Mouse (Mus musculus) urinary bladder, postnatal 25 days (tissue): ENCODE results near the gene Zfp668.
"Not testable (repeated sequence)": the region's sequence is repeated elsewhere in the genome, so short reads cannot be mapped to it uniquely, and the experiment has no call there.

Experiments used
- DNase-seq: peaks from one replicate; pipeline ENCODE4 v3.0.0; 2022; ENCODE audit warnings: low spot score

Gene Zfp668

DNA sequence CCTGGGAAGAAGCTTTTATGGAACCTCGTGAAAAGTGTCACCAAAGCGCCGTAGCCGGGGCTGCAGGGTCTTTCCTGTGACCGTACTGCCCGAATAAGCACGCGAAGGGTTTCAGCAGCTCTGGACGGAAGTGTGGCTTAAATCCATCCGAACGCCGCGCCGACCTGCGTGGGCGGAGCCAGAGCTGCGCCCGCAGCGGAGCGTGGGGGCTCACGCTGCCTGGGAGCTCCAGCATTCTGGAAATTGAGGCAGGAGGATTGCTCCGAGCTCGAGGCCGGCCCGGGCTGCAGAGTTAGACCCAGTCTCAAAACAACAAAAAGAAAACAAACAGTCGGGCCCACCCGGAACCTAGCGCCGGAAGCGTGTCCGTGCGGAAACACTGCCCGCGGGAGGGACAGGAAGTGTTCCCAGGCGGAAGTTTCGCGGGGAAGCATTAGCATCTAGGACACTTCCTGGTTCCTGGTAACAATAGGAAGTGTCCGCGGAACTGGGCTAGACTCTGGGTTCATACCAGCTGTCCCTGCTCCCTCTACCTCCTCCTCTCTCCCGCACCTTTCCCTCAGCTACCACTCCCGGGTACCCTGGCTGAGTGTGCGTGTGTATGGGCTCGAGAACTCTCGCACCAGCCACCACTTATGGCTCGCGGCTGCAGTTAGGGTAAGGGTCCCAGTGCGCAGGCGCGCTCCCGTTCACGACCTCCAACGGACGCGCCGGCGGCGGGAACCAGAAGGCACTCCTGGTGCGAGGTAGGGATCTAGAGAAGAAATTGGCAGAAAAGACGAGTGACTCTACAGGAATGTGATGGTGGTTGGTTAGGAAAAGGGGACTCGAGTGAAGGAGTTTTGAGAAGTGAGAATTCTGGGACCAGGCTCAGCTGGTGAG is at the start of gene Zfp668:
TSS of gene Zfp668 (minus strand) at position 362 of the 882 bp plus-strand sequence.
- peak; percentile 88 for DNase-seq

DNA sequence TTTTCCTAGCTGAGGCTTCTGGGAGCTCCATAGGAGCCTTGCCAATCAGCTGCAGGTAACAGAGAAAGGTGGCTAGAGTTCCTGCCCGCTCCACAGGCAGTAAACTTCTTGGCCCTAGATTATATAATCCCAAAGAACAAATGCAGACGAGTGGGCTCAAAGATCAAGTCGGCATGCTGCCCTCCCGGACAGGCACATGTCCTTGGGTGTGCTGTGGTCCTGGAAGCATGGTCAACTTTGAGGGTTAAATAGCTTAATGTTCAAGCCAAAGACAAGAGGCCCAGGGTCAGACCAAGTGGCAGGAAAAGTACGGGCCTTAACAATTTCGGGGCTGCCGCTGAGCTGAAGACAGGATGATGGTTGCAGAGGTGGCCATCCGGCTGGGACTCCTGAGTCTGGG is 49.4 kb upstream of the Zfp668 start:
- no peak for DNase-seq

DNA sequence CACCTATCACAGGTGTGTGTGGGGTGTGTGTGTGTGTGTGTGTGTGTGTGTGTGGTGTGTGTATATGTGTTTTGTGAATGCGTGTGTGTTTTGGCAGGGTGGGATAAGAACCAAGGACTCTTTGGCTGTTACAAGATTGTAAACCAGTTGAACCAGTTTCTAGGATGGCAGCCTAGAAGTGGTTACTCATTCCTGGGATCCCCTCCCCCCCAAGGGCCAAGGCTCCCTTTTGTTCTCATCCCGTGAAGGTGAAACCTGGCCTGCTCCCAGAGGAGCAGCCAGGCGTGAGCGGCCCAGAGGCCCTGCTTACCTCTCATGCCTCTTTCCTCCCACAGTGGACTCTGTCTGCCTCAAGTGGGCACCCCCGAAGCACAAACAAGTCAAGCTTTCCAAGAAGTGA is 48.6 kb upstream of the Zfp668 start:
- DNase-seq: no peak

DNA sequence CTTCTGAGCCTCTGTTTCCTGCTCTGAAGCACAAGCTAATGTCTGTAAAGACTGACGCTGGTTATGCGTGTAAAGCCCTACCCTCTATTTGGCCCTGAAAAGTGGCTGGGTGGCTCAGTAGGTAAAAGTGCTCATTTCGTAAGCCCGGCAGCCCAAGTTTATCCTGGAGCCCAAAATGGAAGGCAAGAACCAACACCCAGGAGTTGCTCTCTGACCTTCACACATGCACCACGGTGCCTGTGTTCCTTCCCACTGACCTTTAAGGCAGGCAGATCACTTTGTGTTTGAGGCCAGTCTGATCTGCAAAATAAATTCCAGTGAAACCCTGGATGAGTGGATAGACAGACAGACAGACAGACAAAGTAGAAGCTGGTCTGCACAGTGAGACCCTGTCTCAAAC is 47.1 kb upstream of the Zfp668 start:
- DNase-seq: no peak

DNA sequence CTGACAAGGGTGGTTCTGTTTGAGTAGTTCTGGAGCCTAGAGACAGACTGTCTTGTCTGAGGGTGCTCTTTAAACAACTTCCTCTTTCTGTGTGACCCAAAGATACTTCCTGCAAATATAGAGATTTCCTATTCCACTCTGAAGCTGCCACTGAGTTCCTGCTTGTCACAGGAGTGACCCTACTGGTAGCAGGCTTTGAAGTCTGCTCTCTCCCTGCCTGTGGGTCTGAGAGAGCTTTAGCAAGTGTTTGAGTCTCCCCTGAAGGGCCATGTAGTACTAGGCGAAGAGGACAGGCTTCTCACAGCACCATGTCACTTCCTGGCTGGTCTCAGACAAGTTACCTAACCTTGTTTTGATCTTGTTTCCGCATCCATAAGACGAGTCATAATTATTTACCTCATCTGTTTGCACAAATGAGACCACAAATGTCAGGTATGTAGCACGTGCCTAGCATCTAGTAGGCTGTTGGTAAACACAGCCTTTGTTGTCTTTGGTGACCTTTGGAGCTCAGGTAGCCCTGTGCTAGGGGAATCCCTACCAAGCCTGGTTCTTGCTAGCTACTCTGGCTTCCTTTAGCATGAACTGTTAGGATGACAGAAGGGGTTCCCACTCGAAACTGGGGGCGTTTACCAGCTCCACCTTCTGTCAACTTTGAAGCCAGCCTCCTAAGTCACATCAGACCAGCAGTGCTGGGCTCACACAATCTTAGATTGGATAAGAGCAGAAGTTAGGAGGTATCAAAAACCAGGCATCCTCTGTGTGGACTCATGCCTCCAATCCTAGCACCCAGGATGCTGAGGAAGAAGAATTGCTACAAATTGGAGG is 46.0 kb upstream of the Zfp668 start:
- DNase-seq: no peak

DNA sequence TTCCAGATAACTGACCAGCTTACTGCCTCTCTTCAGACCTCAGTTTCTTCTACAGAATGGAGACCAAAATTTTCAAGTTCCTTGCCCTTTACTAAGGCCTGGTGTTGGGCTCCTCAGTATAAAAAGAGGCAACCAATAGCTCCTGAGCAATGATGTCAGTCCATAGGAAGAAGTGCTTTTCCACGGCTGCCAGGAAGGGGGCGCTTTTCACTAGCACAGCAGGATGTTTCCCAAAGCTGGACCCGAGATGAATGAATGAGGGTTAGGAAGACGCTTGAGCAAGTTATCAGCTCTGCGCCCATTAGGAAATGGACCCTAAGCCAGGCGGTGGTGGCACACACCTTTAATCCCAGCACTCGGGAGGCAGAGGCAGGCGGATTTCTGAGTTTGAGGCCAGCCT is 44.9 kb upstream of the Zfp668 start:
- no peak for DNase-seq

DNA sequence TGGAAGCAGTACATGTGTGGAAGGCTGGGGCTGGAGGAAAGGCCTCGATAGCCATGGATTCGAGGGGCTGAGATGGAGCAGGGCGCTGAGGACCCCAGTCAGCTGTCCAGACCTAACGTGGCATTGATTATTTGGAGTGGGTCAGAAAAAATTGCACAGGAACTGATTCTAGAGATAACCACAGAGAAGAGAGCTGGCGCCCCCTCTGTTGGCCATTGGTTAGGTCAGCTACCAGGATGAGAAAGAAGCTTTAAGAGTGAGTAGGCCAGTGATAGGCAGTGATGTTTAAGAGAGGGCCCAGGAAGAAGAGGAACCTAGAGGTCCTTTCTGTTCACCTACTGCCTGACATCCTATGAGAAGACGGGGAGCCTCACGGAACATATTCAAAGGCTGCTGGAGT is 42.7 kb upstream of the Zfp668 start:
- no peak for DNase-seq

DNA sequence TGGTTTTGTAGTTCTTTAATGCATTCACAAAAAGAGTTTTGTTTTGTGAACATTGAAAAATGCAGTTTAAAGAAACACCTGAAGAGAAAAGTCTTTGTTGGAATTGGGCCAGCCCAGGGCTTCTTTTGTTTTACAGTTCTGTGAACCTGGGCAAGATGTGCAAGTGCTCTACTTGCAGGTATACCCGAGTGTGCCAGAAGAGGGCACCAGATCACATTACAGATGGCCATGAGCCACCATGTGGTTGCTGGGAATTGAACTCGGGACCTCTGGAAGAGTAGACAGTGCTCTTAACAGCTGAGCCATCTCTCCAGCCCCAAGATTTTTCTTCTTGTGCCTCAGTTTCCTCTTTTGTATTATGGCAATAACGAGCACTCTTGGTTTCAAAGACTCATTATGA is 41.6 kb upstream of the Zfp668 start:
- DNase-seq: no peak

DNA sequence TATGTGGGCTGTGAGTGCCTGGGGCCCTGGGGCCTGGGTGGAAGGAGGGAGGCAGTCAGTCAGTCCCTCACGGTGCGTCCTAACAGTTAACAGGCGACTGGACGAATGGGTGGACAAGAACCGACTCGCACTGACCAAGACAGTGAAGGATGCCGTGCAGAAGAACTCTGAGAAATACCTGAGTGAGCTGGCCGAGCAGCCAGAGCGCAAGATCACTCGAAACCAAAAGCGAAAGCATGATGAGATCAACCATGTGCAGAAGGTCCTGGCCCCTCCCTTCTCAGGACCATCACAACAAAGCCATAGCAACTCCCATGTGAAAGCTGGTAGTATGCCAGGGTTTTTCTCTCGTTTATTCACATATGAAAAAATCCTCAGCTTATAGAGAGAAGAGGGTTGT is 38.7 kb upstream of the Zfp668 start:
- DNase-seq: no peak

DNA sequence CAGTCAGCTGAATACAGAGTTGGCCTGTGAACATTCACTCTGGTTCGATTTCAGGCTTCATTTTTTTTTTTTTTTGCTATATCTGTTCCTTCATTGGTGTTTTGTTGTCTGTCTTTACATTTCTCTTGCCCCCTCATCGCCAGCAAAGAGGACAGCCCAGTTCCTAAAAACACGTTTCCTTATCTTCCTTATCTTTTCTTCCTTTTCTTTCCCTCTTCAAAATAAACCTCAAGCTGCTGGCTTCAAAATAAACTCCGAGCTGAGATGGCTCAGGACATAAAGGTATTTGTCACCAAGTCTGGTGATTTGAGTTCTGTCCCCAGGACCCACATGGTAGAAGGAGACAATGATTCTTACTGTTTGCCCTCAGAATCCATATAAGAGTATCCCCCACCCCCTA is 36.3 kb upstream of the Zfp668 start:
- DNase-seq: no peak

DNA sequence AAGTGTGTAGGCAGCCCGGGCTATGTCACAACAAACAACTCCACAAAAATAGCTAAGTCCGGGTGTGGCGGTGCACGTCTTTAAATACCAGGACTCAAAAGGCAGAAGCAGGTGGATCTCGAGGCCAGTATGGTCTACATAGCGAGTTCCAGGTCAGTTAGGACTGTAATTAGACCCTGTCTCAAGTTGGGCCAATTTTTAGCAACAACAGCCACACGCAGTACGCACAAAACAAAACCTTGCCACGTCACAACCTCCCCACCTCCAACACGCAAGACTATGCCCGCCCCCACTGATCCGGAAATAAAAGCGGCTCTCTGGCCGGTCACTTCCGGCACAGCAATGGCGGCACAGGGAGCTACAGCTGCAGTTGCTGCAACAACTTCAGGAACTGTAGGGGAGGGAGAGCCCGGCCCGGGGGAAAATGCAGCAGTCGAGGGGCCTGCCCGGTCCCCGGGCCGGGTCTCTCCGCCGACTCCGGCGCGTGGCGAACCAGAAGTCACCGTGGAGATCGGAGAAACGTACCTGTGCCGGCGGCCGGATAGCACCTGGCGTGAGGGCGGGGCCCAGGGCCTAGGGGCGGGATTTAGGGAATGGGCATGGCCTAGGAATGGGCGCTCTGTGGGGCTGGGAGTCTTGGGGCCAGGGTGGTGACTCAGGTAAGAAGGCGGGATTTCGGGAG is 35.7 kb upstream of the Zfp668 start, which contains the start of gene Kat8:
TSS of gene Kat8 (plus strand) at position 327 of the 682 bp plus-strand sequence.
- peak; percentile 78 for DNase-seq

DNA sequence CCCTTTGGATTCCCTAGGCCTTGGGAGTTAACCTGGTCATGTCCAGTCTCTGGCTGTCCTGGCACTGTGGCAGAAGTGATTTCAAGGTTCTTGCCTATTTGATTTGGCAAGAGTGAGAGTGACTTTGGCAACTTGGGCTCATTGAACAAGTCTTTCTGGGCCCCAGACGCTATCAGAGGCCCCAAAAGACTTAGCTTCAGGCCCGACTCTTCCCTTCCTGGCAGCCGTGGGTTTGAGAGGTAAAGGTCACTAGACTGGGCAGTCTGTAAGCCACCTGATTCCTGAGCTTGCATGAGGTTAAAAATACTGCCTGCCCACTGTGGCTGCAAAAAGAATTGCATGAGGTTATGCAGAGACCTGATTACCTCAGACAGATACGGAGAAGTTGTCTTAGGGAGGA is 32.0 kb upstream of the Zfp668 start:
- no peak for DNase-seq

DNA sequence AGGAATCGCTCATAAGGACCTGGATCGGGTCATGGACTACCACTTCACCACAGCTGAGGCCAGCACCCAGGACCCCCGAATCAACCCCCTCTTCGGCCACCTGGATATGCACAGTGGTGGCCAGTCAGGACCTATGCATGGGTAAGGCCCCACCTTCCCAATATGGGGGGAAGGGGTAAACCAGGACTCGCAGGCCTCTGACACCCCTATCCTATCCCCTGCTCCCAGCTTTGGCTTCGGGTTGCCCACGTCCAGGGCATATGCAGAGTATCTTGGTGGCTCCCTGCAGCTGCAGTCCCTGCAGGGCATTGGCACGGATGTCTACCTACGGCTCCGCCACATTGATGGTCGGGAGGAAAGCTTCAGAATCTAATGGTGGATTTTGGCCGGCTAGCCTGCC is 31.3 kb upstream of the Zfp668 start:
- no peak for DNase-seq

DNA sequence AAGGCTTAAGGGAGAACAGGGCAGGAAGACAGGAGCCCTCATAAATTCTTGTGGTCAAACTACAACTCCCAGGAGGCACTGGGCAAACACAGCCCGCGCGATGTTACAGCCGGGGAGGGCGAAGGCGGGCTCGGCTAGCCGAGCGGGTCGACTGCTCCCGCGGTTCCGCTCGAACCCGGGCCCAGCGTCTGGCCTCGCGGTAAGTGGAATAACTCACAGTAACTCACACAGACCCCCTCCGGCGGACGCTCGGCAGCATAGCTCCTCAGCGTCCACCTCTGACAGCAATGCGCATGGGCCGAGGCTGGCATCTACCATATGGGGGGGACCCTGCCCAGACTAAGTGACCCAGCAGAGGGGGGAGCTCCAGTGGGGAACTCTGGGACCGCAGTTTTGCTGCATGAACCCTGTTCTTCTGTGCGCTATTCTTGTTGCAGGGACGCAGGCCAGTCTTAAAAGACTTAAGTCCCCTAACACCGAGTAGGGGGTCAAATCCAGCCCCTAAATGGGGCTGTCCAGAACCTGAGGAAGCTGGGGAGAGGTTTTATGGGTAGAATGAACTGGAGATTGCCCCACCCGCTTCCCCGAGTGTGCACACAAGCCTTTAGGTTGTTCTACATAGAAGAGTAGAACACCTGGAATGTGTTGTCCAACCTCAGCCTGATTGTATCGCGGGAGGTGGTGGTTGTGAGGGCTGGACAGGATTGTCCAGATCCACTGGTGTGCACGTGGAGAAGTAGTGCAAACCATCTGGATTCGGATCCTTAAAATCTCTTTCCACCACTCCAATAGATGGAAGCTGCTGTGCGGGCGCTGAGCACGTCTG is 27.6 kb upstream of the Zfp668 start, which contains the start of gene Bckdk:
TSS of gene Bckdk (plus strand) at position 112 of the 826 bp plus-strand sequence.
- peak; percentile 73 for DNase-seq

DNA sequence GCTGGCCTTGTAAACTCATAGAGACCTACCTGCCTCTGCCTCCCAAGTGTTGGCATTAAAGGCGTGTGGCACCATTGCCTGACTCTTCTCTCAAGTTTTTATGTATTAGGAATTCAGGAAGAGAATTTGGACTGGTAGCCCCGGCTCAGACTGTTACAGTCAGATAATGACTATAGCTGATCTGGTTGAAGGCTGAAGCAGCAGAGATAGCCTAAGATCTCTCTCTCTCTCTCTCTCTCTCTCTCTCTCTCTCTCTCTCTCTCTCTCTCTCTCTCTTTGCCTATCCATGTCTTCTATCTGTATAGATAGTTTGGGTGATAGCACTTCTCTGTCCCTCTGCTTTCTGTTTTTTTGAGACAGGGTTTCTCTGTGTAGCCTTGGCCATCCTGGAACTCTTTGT is 25.1 kb upstream of the Zfp668 start:
- no peak for DNase-seq

DNA sequence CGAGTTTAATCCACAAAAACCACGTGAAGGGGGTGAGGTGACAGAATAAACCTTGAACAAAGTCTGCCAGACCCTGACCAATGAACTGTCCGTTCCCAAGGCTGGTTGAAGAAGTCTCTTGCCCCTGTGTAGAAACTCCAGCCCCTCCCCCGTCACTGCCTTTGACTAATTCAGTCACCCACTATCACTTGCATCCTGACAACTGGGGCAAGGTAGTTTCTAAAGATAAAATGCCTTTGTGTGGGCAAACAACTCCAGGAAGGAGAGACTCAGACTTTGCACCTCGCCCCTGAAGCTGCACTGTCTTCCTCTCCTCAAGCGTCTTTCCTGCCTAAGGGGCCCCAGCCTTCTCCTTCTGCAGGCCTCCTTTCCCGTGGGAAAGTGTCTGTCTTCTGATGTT is 23.4 kb upstream of the Zfp668 start:
- DNase-seq: no peak

DNA sequence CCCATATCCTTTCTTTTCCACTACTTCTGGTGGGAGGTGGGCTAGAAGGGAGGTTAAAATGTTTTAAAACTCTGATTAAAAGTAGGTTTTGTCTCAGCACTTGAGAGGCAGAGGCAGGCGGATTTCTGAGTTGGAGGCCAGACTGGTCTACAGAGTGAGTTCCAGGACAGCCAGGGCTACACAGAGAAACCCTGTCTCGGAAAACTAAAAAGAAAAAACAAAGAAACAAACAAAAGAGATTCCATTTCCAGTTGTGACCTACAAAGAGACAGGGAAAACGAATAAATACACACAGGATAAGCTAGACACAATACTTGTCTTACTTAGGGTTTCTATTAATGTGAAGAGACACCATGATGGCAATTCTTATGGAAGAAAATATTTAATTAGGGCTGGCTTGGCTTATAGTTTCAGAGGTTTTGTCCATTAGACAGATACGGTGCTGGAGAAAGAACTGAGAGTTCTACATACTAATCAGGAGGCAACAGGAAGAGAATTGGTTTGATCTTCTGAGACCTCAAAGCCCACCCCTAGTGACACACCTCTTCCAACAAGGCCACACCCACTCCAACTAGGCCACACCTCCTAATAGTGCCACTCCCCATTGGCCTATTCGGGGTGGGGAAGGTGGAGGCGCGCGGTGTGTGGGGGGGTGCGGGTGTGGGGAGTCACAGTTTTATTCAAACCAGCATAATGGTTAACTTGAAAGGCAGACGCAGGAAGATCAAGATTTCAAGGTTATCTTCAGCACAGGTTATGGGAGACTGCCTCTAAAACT is 21.7 kb upstream of the Zfp668 start:
- no peak for DNase-seq

DNA sequence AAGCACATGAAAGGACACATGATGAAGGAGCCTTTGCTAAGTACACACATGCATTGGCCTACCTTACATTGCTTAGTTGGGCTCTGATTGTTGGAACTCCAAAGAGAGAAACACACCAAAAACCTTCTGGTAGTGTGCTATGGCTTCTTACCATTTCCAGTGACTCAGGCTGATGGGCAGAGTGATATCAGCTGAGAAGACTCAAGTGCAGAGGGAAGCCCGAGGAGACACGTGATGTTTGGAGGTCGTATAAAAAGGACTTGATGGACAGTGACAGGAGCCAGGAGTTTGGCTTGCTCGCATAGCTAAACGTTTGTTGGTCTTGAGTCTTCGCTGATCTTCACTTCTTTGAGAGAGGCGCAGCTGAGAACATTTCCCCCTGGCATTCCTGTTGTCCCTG is 20.9 kb upstream of the Zfp668 start:
- DNase-seq: no peak

DNA sequence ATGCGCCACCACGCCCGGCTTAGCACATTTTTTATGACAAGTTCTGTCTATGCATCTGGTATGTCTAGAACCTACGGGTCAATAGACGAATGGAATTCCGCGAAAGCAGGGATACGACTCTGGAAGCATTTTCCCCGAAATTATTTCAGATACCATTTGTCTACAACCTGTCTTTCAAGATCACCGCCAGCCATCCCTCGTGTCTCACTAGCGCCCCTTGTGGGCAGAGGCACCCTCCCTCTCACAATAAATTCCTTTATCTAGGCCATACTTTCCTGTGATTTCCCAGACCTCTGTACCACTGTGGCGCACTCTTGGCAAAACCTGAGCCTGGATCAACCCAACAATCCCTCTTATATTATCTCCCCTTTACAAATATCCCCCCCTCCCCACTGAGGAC is 19.8 kb upstream of the Zfp668 start:
- DNase-seq: peak; percentile 57

DNA sequence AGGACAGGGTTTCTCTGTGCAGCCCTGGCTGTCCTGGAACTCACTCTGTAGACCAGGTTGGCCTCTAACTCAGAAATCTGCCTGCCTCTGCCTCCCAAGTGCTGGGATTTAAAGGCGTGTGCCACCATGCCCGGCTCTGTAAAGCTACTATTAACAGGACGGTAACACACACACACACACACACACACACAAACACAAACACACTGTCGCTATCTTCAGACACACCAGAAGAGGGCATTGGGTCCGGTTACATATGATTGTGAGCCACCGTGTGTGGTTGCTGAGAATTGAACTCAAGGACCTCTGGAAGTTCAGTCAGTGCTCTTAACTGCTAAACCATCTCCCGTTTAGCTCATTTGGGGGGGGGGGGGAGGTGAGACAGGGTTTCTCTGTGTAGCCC is 19.3 kb upstream of the Zfp668 start:
- not testable (repeated sequence) for DNase-seq

DNA sequence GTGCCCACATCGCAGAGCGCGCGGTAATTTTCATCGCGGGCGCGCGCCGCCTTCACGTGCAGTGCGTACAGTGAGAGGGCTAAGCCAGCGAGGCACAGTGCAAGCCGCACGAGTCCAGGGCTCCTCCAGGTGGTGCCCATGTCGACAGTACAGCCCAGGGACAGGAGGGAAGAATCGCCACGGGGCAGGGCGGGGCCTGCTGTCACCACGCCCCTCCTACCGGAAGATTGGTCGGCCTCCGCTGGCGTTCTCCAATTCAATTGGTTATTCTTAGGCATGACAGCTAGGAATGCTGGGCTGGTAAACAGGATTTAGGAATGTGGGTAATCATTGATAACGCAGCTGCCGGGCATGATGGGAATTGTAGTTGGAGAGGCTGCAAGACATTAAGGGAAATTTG is 18.8 kb upstream of the Zfp668 start, which contains the start of the genes Gm21974 and Vkorc1:
TSS of gene Gm21974 (minus strand) at position 13 of the 400 bp plus-strand sequence.
TSS of gene Vkorc1 (minus strand) at position 176 of the 400 bp plus-strand sequence.
- DNase-seq: peak; percentile 90
